Mouse (Mus musculus): ENCODE data around the gene Crybg2. TPM values are rescaled to one million over a fixed set of nuclear protein-coding genes. Genes with fewer than 3 reads are reported as not detected.

Gene Crybg2
- polyA plus RNA-seq, 1 experiment from 2014 or later, result 0.18 TPM

- H3K27me3 ChIP-seq, result no peaks in the 10 kb centered on the region
- TF ChIP-seq CTCF (IDR thresholded peaks at IDR 0.05), result no peak
- DNase-seq (ENCODE audit: low read depth, low spot score) (no peak), ATAC-seq (no peak)
- in situ Hi-C loops (cut with MboI; ENCODE audit: low pct_unique_long_range_greater_than_20kb), result loop anchor here (10.0 kb wide), 2 partner anchors 150 to 200 kb away; partner anchors contain the start of genes E130218I03Rik, Gm30191 and Zfp593
- ChIA-PET POLR2A (interaction anchor here (0.8 kb wide), 1 partner anchor 27 kb away, joined by 4 read pairs; no protein-coding TSS in a partner anchor), CTCF (interaction anchor here (0.9 kb wide), 1 partner anchor 59 kb away, joined by 3 read pairs; no protein-coding TSS in a partner anchor)
Measured at GRCm38 (mm10) chr4:134094923-134095547, 34.4 kb downstream of the Crybg2 start, which contains the start of gene Cd52. Cd52 (minus strand) TSS chr4:134095082.

- TF ChIP-seq CTCF (IDR thresholded peaks at IDR 0.05), result no peak
- H3K27me3 ChIP-seq, result no peaks in the 10 kb centered on the region
- ChIA-PET CTCF (interaction anchor here (0.8 to 1.4 kb wide), 2 partner anchors 10 to 28 kb away, joined by 3 read pairs; no protein-coding TSS in a partner anchor), POLR2A (no interaction called here)
- in situ Hi-C loops (cut with MboI; ENCODE audit: low pct_unique_long_range_greater_than_20kb), result loop anchor here (10.0 kb wide), 2 partner anchors 149 to 199 kb away; partner anchors contain the start of genes E130218I03Rik, Gm30191 and Zfp593
- ATAC-seq, result no peak
- DNase-seq (ENCODE audit: low read depth, low spot score), result no peak
Measured at GRCm38 (mm10) chr4:134096120-134096519, 35.5 kb downstream of the Crybg2 start.

- ChIA-PET CTCF (interaction anchor here (1.0 to 1.4 kb wide), 3 partner anchors 10 to 196 kb away, joined by 3 read pairs; no protein-coding TSS in a partner anchor), POLR2A (interaction anchor here (1.0 kb wide), 1 partner anchor 24 kb away, joined by 3 read pairs; no protein-coding TSS in a partner anchor)
Measured at GRCm38 (mm10) chr4:134097015-134097608, 36.5 kb downstream of the Crybg2 start.

DNA sequence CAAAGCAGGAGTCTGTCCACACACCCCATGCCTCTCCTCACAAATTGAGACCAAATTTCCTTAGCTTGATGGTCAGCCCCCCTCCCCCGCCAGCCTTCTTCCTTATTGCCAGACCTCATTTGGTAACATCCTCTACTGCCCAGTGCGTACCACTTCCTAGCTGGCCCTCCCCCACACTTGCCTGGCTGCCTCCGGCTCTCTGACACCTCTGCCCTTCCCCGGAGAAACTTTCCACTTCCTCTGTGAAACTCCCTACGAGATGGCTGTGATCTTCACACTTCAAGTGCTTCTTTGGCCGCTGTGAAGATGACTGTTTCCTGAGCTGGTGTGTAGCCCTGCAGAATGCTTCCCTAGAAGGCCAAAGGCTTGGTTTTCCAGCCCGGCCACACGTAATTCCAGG lies 38.0 kb downstream of the Crybg2 start:
- ATAC-seq, result no peak
- ChIA-PET CTCF (no interaction called here), POLR2A (no interaction called here)
- H3K27me3 ChIP-seq, result no peaks in the 10 kb centered on the region
- DNase-seq (ENCODE audit: low read depth, low spot score), result no peak
- in situ Hi-C loops (cut with MboI; ENCODE audit: low pct_unique_long_range_greater_than_20kb), result loop anchor here (10.0 kb wide), 2 partner anchors 146 to 196 kb away; partner anchors contain the start of genes E130218I03Rik, Gm30191 and Zfp593
- TF ChIP-seq CTCF (IDR thresholded peaks at IDR 0.05), result no peak

More at GRCm38 (mm10) chr4:134097015-134097608, 36.5 kb downstream of the Crybg2 start:
- no peaks in the 10 kb centered on the region for H3K27me3 ChIP-seq
- in situ Hi-C loops (cut with MboI; ENCODE audit: low pct_unique_long_range_greater_than_20kb), result loop anchor here (10.0 kb wide), 2 partner anchors 148 to 198 kb away; partner anchors contain the start of genes E130218I03Rik, Gm30191 and Zfp593
- no peak for TF ChIP-seq CTCF (IDR thresholded peaks at IDR 0.05)
- ATAC-seq (no peak), DNase-seq (ENCODE audit: low read depth, low spot score) (no peak)

GRCm38 (mm10) chr4:134100245-134100644 lies 39.6 kb downstream of the Crybg2 start:
- no peaks in the 10 kb centered on the region for H3K27me3 ChIP-seq
- no peak for ATAC-seq
- POLR2A ChIA-PET, result no interaction called here
- CTCF ChIA-PET, result no interaction called here
- DNase-seq (ENCODE audit: low read depth, low spot score), result no peak
- in situ Hi-C loops (cut with MboI; ENCODE audit: low pct_unique_long_range_greater_than_20kb), result no loop called here
- TF ChIP-seq CTCF (IDR thresholded peaks at IDR 0.05), result no peak

- ChIA-PET CTCF (no interaction called here), POLR2A (no interaction called here)
- TF ChIP-seq CTCF (IDR thresholded peaks at IDR 0.05), result no peak
- ATAC-seq, result peak; percentile 90
- no peak for DNase-seq (ENCODE audit: low read depth, low spot score)
- H3K27me3 ChIP-seq, result no peaks in the 10 kb centered on the region
- in situ Hi-C loops (cut with MboI; ENCODE audit: low pct_unique_long_range_greater_than_20kb), result no loop called here
Measured at GRCm38 (mm10) chr4:134101979-134102741, 41.5 kb downstream of the Crybg2 start, which contains the start of gene Ubxn11. Ubxn11 (plus strand) TSS chr4:134102570.

DNA sequence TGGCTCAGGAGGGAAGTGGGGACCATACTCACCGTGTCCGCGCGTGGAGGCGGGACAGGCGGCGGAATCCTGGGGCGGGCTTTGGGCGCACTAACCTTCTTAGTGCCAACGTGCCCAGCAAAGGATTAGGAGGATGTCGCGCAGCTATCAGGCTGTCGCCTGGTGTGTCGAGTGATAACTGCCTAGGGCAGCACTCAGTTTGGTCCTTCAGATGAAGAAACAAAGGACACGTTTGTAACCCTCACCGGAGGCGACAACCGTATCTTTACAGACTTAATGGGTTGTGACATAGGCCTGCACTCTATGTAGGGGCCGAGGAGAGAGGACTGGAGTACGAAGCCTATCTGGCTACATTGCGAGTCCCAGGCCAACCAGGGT lies 42.1 kb downstream of the Crybg2 start:
- ChIA-PET CTCF (no interaction called here), POLR2A (no interaction called here)
- no peak for DNase-seq (ENCODE audit: low read depth, low spot score)
- TF ChIP-seq CTCF (IDR thresholded peaks at IDR 0.05), result no peak
- peak; percentile 51 for ATAC-seq
- in situ Hi-C loops (cut with MboI; ENCODE audit: low pct_unique_long_range_greater_than_20kb), result no loop called here
- no peaks in the 10 kb centered on the region for H3K27me3 ChIP-seq

DNA sequence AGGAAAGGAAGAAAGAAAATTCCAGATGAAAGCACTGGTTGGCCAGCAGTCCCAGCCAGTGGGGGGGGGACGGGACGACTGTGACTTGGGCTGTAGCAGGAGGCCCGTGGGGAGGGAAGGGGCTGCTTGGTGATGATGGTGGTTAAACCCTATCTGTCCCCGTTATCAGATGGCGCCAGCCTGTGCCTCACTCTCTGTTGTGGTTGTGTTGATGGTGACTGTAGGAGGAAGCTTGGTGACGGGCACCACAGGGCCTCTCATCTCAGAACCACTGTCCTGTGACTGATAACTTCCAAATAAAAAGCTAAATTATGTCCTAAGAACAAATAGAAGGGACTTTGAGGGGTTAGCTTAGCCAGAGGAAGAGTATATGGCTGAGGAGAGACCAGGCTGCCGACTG lies 45.5 kb downstream of the Crybg2 start:
- POLR2A ChIA-PET, result no interaction called here
- DNase-seq (ENCODE audit: low read depth, low spot score) (no peak), ATAC-seq (no peak)
- no peaks in the 10 kb centered on the region for H3K27me3 ChIP-seq
- in situ Hi-C loops (cut with MboI; ENCODE audit: low pct_unique_long_range_greater_than_20kb), result no loop called here
- CTCF ChIA-PET, result interaction anchor here (0.9 kb wide), 2 partner anchors 10 to 185 kb away, joined by 3 read pairs; no protein-coding TSS in a partner anchor
- TF ChIP-seq CTCF (IDR thresholded peaks at IDR 0.05), result no peak

- in situ Hi-C loops (cut with MboI; ENCODE audit: low pct_unique_long_range_greater_than_20kb), result no loop called here
- ChIA-PET CTCF (interaction anchor here (1.1 to 1.5 kb wide), 2 partner anchors 21 to 31 kb away, joined by 3 to 5 read pairs; no protein-coding TSS in a partner anchor), POLR2A (interaction anchor here (1.1 kb wide), 1 partner anchor 20 kb away, joined by 3 read pairs; no protein-coding TSS in a partner anchor)
- TF ChIP-seq CTCF (IDR thresholded peaks at IDR 0.05), result no peak
- DNase-seq (ENCODE audit: low read depth, low spot score), result no peak
- H3K27me3 ChIP-seq, result no peaks in the 10 kb centered on the region
- no peak for ATAC-seq
Measured at GRCm38 (mm10) chr4:134107730-134108129, 47.1 kb downstream of the Crybg2 start.

GRCm38 (mm10) chr4:134108196-134108595 lies 47.6 kb downstream of the Crybg2 start:
- CTCF ChIA-PET, result interaction anchor here (0.9 to 1.6 kb wide), 4 partner anchors 15 to 72 kb away, joined by 3 to 5 read pairs (median 4); no protein-coding TSS in a partner anchor
- POLR2A ChIA-PET, result interaction anchor here (1.1 kb wide), 1 partner anchor 20 kb away, joined by 3 read pairs; no protein-coding TSS in a partner anchor
- in situ Hi-C loops (cut with MboI; ENCODE audit: low pct_unique_long_range_greater_than_20kb), result no loop called here
- no peaks in the 10 kb centered on the region for H3K27me3 ChIP-seq
- TF ChIP-seq CTCF (IDR thresholded peaks at IDR 0.05), result no peak
- DNase-seq (ENCODE audit: low read depth, low spot score) (no peak), ATAC-seq (no peak)

All from Patski (cell line).